Mouse (Mus musculus): ENCODE measurements around the gene Lrmda.

- TF ChIP-seq POLR2A (IDR thresholded peaks at IDR 0.05; ENCODE audit: insufficient read depth, low read depth, low read length) (no peak), CTCF (IDR thresholded peaks at IDR 0.05) (no peak), EP300 (IDR thresholded peaks at IDR 0.05; ENCODE audit: insufficient read depth, low read depth, low read length) (no peak)
These were observed 236.8 kb downstream of the Lrmda start for GRCm38 (mm10) chr14:22256274-22256673.

Data from heart, adult 2 months (tissue).